Mouse (Mus musculus): ENCODE measurements at regions not wholly inside any gene's neighbourhood (a gene's known extent, or its start where the extent isn't known, plus 50 kb on each side); places are given as distances from the start of the nearest gene placed in this dataset.
A peak's percentile ranks its signal among the peaks of the same experiment; 100 is the strongest.

- Histone ChIP-seq H3K27ac (ENCODE audit: low read depth, low read length) (no peak overlapping the region), H3K36me3 (ENCODE audit: control insufficient read depth, insufficient read depth, low read length) (no peaks in the 10 kb centered on the region), H3K27me3 (ENCODE audit: control insufficient read depth, insufficient read depth, low read length) (no peaks in the 10 kb centered on the region), H3K9me3 (ENCODE audit: control insufficient read depth, low read length) (no peaks in the 10 kb centered on the region), H3K4me2 (ENCODE audit: low read depth, low read length) (no peak overlapping the region), H3K4me3 (ENCODE audit: low read depth, low read length) (no peak overlapping the region), H3K4me1 (ENCODE audit: control insufficient read depth, insufficient read depth, low read length) (no peaks in the 10 kb centered on the region), H3K9ac (replicated peaks; ENCODE audit: low read depth, low read length) (no peak overlapping the region)
- WGBS = 91% methylated on average over 14 of the region's 14 CpGs
- no peak for ATAC-seq (ENCODE audit: low read depth)
Measured at GRCm38 (mm10) chr19:55011341-55011740, 115.7 kb downstream of the Gpam start.

GRCm38 (mm10) chr19:55008463-55009146 is 118.4 kb downstream of the Gpam start:
- no peak for ATAC-seq (ENCODE audit: low read depth)
- no peaks in the 10 kb centered on the region for H3K9me3 ChIP-seq (ENCODE audit: control insufficient read depth, low read length)
- no peak overlapping the region for H3K27ac ChIP-seq (ENCODE audit: low read depth, low read length)
- H3K4me1 ChIP-seq (ENCODE audit: control insufficient read depth, insufficient read depth, low read length) = no peaks in the 10 kb centered on the region
- no peak overlapping the region for H3K9ac ChIP-seq (replicated peaks; ENCODE audit: low read depth, low read length)
- H3K27me3 ChIP-seq (ENCODE audit: control insufficient read depth, insufficient read depth, low read length) = no peaks in the 10 kb centered on the region
- no peaks in the 10 kb centered on the region for H3K36me3 ChIP-seq (ENCODE audit: control insufficient read depth, insufficient read depth, low read length)
- no peak overlapping the region for H3K4me2 ChIP-seq (ENCODE audit: low read depth, low read length)
- 87% methylated on average over 3 of the region's 3 CpGs for WGBS
- H3K4me3 ChIP-seq (ENCODE audit: low read depth, low read length) = no peak overlapping the region

GRCm38 (mm10) chr19:54989982-54990381 is 137.1 kb downstream of the Gpam start:
- no peaks in the 10 kb centered on the region for H3K9me3 ChIP-seq (ENCODE audit: control insufficient read depth, low read length)
- no peak overlapping the region for H3K4me3 ChIP-seq (ENCODE audit: low read depth, low read length)
- no peaks in the 10 kb centered on the region for H3K4me1 ChIP-seq (ENCODE audit: control insufficient read depth, insufficient read depth, low read length)
- no peaks in the 10 kb centered on the region for H3K27me3 ChIP-seq (ENCODE audit: control insufficient read depth, insufficient read depth, low read length)
- H3K4me2 ChIP-seq (ENCODE audit: low read depth, low read length) = no peak overlapping the region
- 80% methylated on average over 3 of the region's 3 CpGs for WGBS
- H3K27ac ChIP-seq (ENCODE audit: low read depth, low read length) = no peak overlapping the region
- no peak overlapping the region for H3K9ac ChIP-seq (replicated peaks; ENCODE audit: low read depth, low read length)
- no peaks in the 10 kb centered on the region for H3K36me3 ChIP-seq (ENCODE audit: control insufficient read depth, insufficient read depth, low read length)
- no peak for ATAC-seq (ENCODE audit: low read depth)

- WGBS = 91% methylated on average over 2 of the region's 2 CpGs
- H3K36me3 ChIP-seq (ENCODE audit: control insufficient read depth, insufficient read depth, low read length) = no peaks in the 10 kb centered on the region
- no peaks in the 10 kb centered on the region for H3K27me3 ChIP-seq (ENCODE audit: control insufficient read depth, insufficient read depth, low read length)
- H3K4me1 ChIP-seq (ENCODE audit: control insufficient read depth, insufficient read depth, low read length) = no peaks in the 10 kb centered on the region
- H3K27ac ChIP-seq (ENCODE audit: low read depth, low read length) = no peak overlapping the region
- H3K4me2 ChIP-seq (ENCODE audit: low read depth, low read length) = no peak overlapping the region
- ATAC-seq (ENCODE audit: low read depth) = no peak
- H3K9me3 ChIP-seq (ENCODE audit: control insufficient read depth, low read length) = no peaks in the 10 kb centered on the region
- no peak overlapping the region for H3K9ac ChIP-seq (replicated peaks; ENCODE audit: low read depth, low read length)
- no peak overlapping the region for H3K4me3 ChIP-seq (ENCODE audit: low read depth, low read length)
Measured at GRCm38 (mm10) chr19:54984541-54984940, 142.5 kb downstream of the Gpam start.

- WGBS = 62% methylated on average over 4 of the region's 4 CpGs
- H3K9me3 ChIP-seq (ENCODE audit: control insufficient read depth, low read length) = no peaks in the 10 kb centered on the region
- no peak overlapping the region for H3K4me3 ChIP-seq (ENCODE audit: low read depth, low read length)
- no peak overlapping the region for H3K27ac ChIP-seq (ENCODE audit: low read depth, low read length)
- no peaks in the 10 kb centered on the region for H3K27me3 ChIP-seq (ENCODE audit: control insufficient read depth, insufficient read depth, low read length)
- H3K9ac ChIP-seq (replicated peaks; ENCODE audit: low read depth, low read length) = no peak overlapping the region
- no peaks in the 10 kb centered on the region for H3K36me3 ChIP-seq (ENCODE audit: control insufficient read depth, insufficient read depth, low read length)
- no peak overlapping the region for H3K4me2 ChIP-seq (ENCODE audit: low read depth, low read length)
- ATAC-seq (ENCODE audit: low read depth) = no peak
- H3K4me1 ChIP-seq (ENCODE audit: control insufficient read depth, insufficient read depth, low read length) = no peaks in the 10 kb centered on the region
Measured at GRCm38 (mm10) chr19:54982801-54983200, 144.2 kb downstream of the Gpam start.

- WGBS = 56% methylated on average over 6 of the region's 6 CpGs
Measured at GRCm38 (mm10) chr19:54971440-54972211, 155.4 kb downstream of the Gpam start.

GRCm38 (mm10) chr19:54958328-54958727 is 168.7 kb downstream of the Gpam start:
- no peak for ATAC-seq (ENCODE audit: low read depth)
- Histone ChIP-seq H3K36me3 (ENCODE audit: control insufficient read depth, insufficient read depth, low read length) (no peaks in the 10 kb centered on the region), H3K9ac (replicated peaks; ENCODE audit: low read depth, low read length) (no peak overlapping the region), H3K4me1 (ENCODE audit: control insufficient read depth, insufficient read depth, low read length) (no peaks in the 10 kb centered on the region), H3K4me2 (ENCODE audit: low read depth, low read length) (no peak overlapping the region), H3K9me3 (ENCODE audit: control insufficient read depth, low read length) (no peaks in the 10 kb centered on the region), H3K27ac (ENCODE audit: low read depth, low read length) (no peak overlapping the region), H3K27me3 (ENCODE audit: control insufficient read depth, insufficient read depth, low read length) (no peaks in the 10 kb centered on the region), H3K4me3 (ENCODE audit: low read depth, low read length) (no peak overlapping the region)
- WGBS = 90% methylated on average over 5 of the region's 5 CpGs

More at GRCm38 (mm10) chr19:54971440-54972211, 155.4 kb downstream of the Gpam start:
- no peaks in the 10 kb centered on the region for H3K4me1 ChIP-seq (ENCODE audit: control insufficient read depth, insufficient read depth, low read length)
- ATAC-seq (ENCODE audit: low read depth) = peak; percentile 49; the same call in 1 of the 2 replicates
- no peak overlapping the region for H3K9ac ChIP-seq (replicated peaks; ENCODE audit: low read depth, low read length)
- H3K27ac ChIP-seq (ENCODE audit: low read depth, low read length) = no peak overlapping the region
- H3K4me3 ChIP-seq (ENCODE audit: low read depth, low read length) = no peak overlapping the region
- H3K9me3 ChIP-seq (ENCODE audit: control insufficient read depth, low read length) = no peaks in the 10 kb centered on the region
- H3K27me3 ChIP-seq (ENCODE audit: control insufficient read depth, insufficient read depth, low read length) = no peaks in the 10 kb centered on the region
- no peaks in the 10 kb centered on the region for H3K36me3 ChIP-seq (ENCODE audit: control insufficient read depth, insufficient read depth, low read length)
- no peak overlapping the region for H3K4me2 ChIP-seq (ENCODE audit: low read depth, low read length)

- ATAC-seq (ENCODE audit: low read depth) = no peak
- Histone ChIP-seq H3K9me3 (ENCODE audit: control insufficient read depth, low read length) (no peaks in the 10 kb centered on the region), H3K27ac (ENCODE audit: low read depth, low read length) (no peak overlapping the region), H3K9ac (replicated peaks; ENCODE audit: low read depth, low read length) (no peak overlapping the region), H3K4me3 (ENCODE audit: low read depth, low read length) (no peak overlapping the region), H3K4me1 (ENCODE audit: control insufficient read depth, insufficient read depth, low read length) (no peaks in the 10 kb centered on the region), H3K36me3 (ENCODE audit: control insufficient read depth, insufficient read depth, low read length) (no peaks in the 10 kb centered on the region), H3K4me2 (ENCODE audit: low read depth, low read length) (no peak overlapping the region), H3K27me3 (ENCODE audit: control insufficient read depth, insufficient read depth, low read length) (no peaks in the 10 kb centered on the region)
- WGBS = 61% methylated on average over 2 of the region's 2 CpGs
Measured at GRCm38 (mm10) chr19:54955096-54955495, 171.9 kb downstream of the Gpam start.

- Histone ChIP-seq H3K36me3 (ENCODE audit: control insufficient read depth, insufficient read depth, low read length) (no peaks in the 10 kb centered on the region), H3K9me3 (ENCODE audit: control insufficient read depth, low read length) (no peaks in the 10 kb centered on the region), H3K4me1 (ENCODE audit: control insufficient read depth, insufficient read depth, low read length) (no peaks in the 10 kb centered on the region; the same call in 1 of the 2 replicates), H3K27me3 (ENCODE audit: control insufficient read depth, insufficient read depth, low read length) (no peaks in the 10 kb centered on the region), H3K27ac (ENCODE audit: low read depth, low read length) (no peak overlapping the region), H3K9ac (replicated peaks; ENCODE audit: low read depth, low read length) (no peak overlapping the region), H3K4me3 (ENCODE audit: low read depth, low read length) (no peak overlapping the region), H3K4me2 (ENCODE audit: low read depth, low read length) (no peak overlapping the region)
- no peak for ATAC-seq (ENCODE audit: low read depth)
- 67% methylated on average over 2 of the region's 2 CpGs for WGBS
Measured at GRCm38 (mm10) chr19:54952546-54952945, 174.5 kb downstream of the Gpam start.

Measured in neural tube, embryonic 14.5 days (tissue).